Mouse (Mus musculus): ENCODE measurements at regions not wholly inside any gene's neighbourhood (a gene's known extent, or its start where the extent isn't known, plus 50 kb on each side); places are given as distances from the start of the nearest gene placed in this dataset.
"Not testable (repeated sequence)": the region's sequence is repeated elsewhere in the genome, so short reads cannot be mapped to it uniquely, and the experiment has no call there.

DNA sequence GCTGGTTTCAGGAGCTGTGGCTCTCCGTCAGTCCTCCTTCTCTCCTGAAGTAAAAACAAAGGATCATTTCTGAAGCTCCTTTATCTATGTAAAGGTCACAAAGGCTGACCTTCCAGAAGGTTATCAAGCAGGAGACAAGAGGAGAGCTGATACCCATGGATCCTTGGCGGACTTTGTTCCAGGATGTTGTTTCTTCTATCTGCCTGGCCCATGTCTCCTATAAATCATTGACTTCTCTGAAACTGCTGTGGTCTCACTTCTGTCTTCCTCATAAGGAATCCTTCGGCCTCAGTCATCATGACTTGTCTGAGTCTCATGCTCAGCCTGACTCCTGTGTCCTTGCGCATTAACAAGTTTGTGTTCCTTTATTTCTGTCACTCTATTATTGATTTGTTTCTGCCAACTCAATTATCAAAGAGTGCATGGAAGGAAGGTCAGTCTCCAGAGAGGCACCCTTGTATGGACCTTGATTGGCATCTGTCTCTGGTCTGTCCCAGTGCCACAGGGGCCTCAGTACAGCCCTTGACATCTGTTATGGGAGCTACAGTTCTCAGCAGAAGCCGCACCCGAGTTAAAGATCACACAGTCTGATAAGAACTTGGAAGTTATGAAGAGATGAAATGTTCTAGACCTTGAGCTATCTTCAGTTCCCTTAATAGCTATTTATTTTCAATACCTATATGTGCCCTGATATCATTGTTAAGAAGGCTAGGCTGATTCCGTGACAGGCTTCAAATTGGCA, 53.2 kb upstream of the Dazl start:
- H3K4me2 ChIP-seq (replicated peaks), result no peak overlapping the region
- H3K27me3 ChIP-seq (replicated peaks), result no peaks in the 10 kb centered on the region
- no peaks in the 10 kb centered on the region for H3K9me3 ChIP-seq
- ATAC-seq (ENCODE audit: low FRiP score, low read depth), result no peak
- no peak overlapping the region for H3K9ac ChIP-seq
- no peak overlapping the region for H3K4me3 ChIP-seq
- 90% methylated on average over 7 of the region's 7 CpGs for WGBS
- H3K27ac ChIP-seq, result no peak overlapping the region
- no peaks in the 10 kb centered on the region for H3K36me3 ChIP-seq
- H3K4me1 ChIP-seq, result no peaks in the 10 kb centered on the region

DNA sequence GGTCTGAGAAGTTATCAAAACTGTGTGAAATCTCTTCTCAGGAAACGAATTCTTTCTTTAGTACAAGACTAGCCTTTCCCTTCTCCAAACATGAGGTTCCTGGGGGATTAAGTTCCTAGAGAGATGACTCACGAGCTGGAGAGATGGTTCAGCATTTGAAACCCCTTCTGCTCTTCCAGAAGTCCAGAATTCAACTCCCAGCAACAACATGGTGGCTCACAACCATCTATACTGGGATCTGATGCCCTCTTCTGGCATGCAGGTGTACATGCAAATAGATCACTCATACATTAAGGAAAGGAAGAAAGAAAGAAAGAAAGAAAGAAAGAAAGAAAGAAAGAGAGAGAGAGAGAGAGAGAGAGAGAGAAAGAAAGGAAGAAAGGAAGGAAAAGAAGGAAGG, 60.4 kb upstream of the Dazl start:
- 69% methylated on average over 2 of the region's 2 CpGs for WGBS
- not testable (repeated sequence) for H3K4me3 ChIP-seq; H3K4me1 ChIP-seq; H3K4me2 ChIP-seq (replicated peaks); H3K27ac ChIP-seq; ATAC-seq (ENCODE audit: low FRiP score, low read depth); H3K27me3 ChIP-seq (replicated peaks); H3K9ac ChIP-seq; H3K36me3 ChIP-seq; H3K9me3 ChIP-seq

DNA sequence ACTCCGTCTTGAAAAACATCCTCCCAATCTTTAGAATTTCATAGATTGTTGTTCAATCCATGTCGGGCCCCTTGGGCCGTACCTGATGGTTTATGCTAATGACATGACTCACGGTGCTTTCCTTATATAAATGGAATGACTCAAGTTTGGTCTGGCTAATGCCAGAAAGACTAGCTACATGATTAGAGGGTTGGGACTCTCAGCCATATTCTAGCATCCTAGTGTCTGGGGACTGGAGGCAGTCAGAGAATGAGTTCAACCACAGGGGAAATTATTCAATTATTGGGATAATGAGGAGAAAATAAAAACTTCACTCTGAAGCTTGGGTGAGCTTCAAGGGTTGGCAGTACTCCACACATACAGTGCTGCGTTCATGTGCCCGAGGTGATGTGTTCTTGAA, 60.9 kb upstream of the Dazl start:
- Histone ChIP-seq H3K4me2 (replicated peaks) (no peak overlapping the region), H3K9ac (no peak overlapping the region)
- no peak for ATAC-seq (ENCODE audit: low FRiP score, low read depth)

DNA sequence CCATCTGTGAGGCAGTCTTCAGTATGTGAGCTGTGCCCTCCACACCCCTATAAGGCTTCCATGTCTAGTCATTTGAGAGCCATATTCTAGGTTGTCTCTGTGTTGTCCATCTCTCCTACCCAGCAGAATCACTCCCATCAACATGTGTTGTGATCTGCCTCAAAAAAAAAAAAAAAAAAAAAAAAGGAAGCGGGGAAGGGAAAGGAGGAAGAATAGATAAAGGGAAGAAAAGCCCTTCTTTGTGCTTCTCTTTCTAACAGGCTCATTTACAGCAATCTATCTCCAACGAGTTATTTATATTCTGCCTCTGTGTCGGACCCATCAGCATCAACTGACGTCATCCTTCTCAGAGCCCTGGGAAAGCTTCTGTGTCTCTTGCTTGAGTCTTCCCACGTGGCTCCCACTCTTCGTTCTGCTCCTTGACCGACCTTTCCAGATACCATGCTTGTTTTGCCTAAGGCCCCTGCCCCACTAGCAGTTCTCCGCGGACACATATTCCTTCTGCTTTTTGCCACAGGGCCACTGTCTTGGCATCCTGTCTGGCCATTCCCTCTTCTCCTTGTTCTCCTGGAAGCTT, 68.3 kb upstream of the Dazl start:
- no peak overlapping the region for H3K27ac ChIP-seq
- no peaks in the 10 kb centered on the region for H3K36me3 ChIP-seq
- 83% methylated on average over 8 of the region's 9 CpGs for WGBS
- H3K4me1 ChIP-seq, result no peaks in the 10 kb centered on the region
- H3K4me2 ChIP-seq (replicated peaks), result no peak overlapping the region
- no peaks in the 10 kb centered on the region for H3K9me3 ChIP-seq
- H3K9ac ChIP-seq, result no peak overlapping the region
- no peaks in the 10 kb centered on the region for H3K27me3 ChIP-seq (replicated peaks)
- no peak overlapping the region for H3K4me3 ChIP-seq
- ATAC-seq (ENCODE audit: low FRiP score, low read depth), result no peak

More for the DNA sequence above, 60.9 kb upstream of the Dazl start:
- no peak overlapping the region for H3K4me3 ChIP-seq
- 93% methylated on average over 6 of the region's 6 CpGs for WGBS
- H3K9me3 ChIP-seq, result no peaks in the 10 kb centered on the region
- no peaks in the 10 kb centered on the region for H3K4me1 ChIP-seq
- no peak overlapping the region for H3K27ac ChIP-seq
- no peaks in the 10 kb centered on the region for H3K36me3 ChIP-seq
- no peaks in the 10 kb centered on the region for H3K27me3 ChIP-seq (replicated peaks)

DNA sequence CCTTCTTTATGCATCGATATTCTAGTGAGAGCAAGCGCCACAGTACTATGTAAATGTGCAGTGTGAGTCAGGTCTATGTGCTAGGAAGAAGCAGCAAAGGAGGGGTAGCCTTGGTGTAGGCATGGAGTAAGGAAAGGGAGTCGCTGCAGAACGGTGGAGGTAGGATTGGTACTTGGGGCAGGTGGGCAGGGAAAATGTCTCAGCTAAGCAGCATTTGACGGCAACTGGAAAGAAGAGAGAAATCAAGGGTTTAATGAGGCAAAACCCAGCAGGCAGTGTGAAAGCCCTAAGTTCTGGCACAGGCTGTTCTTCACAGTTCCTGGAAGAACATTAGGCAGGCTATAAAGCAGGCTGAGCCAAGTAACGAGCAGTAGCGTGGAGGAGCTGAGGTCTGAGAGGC, 72.0 kb upstream of the Dazl start:
- no peaks in the 10 kb centered on the region for H3K9me3 ChIP-seq
- H3K27ac ChIP-seq, result no peak overlapping the region
- no peaks in the 10 kb centered on the region for H3K36me3 ChIP-seq
- H3K4me1 ChIP-seq, result no peaks in the 10 kb centered on the region
- no peak for ATAC-seq (ENCODE audit: low FRiP score, low read depth)
- no peaks in the 10 kb centered on the region for H3K27me3 ChIP-seq (replicated peaks)
- H3K4me3 ChIP-seq, result no peak overlapping the region
- no peak overlapping the region for H3K4me2 ChIP-seq (replicated peaks)
- no peak overlapping the region for H3K9ac ChIP-seq
- 77% methylated on average over 7 of the region's 7 CpGs for WGBS

DNA sequence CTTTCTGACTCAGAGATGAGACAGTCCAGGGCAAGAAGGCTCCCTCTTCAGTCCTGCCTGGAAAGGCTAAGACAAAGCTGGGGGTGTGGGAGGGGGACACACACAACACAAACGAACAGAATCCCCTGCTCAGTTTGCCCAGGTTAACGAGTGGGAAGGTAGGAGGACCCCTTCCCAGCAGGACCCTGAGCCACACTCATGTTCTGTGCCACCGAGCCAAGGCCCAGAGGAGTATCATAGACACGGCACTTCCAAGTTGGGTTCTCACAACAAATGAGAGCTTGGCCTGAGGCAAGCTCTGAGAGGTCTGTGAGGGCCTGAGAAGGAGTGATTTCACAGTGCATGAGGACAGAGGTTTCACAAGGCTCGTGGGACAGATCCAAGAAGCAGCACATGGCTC, 72.7 kb upstream of the Dazl start:
- H3K9ac ChIP-seq, result no peak overlapping the region
- no peak overlapping the region for H3K4me2 ChIP-seq (replicated peaks)
- no peaks in the 10 kb centered on the region for H3K4me1 ChIP-seq
- no peaks in the 10 kb centered on the region for H3K36me3 ChIP-seq
- H3K9me3 ChIP-seq, result no peaks in the 10 kb centered on the region
- no peaks in the 10 kb centered on the region for H3K27me3 ChIP-seq (replicated peaks)
- H3K27ac ChIP-seq, result no peak overlapping the region
- no peak for ATAC-seq (ENCODE audit: low FRiP score, low read depth)
- no peak overlapping the region for H3K4me3 ChIP-seq
- 80% methylated on average over 5 of the region's 5 CpGs for WGBS

DNA sequence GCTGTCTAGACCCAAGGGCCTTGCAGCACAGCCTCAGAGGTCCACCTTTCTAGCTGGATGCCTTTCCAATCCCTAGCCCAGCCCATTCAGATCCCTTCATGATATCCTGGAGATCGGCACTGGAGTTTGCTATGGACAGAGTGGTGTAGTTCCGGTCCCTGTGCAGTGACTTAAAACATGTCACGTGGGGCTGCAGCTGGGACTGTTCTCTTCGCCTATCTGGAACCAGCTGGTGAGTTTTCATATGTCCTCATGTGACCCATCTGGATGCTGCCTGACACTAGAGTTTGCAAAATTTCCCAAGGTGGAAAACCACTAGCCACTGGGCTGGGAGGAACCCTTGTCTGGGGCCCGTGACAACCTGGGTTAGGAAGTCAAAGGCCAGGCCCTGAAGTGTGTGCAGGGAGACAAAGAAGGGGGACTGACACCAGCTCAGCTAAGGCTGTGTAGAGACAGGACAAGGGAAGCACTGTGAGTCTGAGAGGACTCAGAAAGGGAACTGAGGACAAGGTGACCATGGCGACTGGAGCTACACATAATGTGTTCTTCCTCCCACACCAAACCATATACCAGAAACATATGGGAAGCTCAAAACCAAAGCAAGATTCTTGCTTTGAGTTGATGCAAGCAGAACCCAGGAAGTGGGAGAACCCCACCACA, 75.9 kb upstream of the Dazl start:
- Histone ChIP-seq H3K4me1 (no peaks in the 10 kb centered on the region), H3K4me3 (no peak overlapping the region), H3K27ac (no peak overlapping the region), H3K36me3 (no peaks in the 10 kb centered on the region), H3K9me3 (no peaks in the 10 kb centered on the region), H3K27me3 (replicated peaks) (no peaks in the 10 kb centered on the region), H3K4me2 (replicated peaks) (no peak overlapping the region), H3K9ac (no peak overlapping the region)
- no peak for ATAC-seq (ENCODE audit: low FRiP score, low read depth)
- 85% methylated on average over 6 of the region's 6 CpGs for WGBS

DNA sequence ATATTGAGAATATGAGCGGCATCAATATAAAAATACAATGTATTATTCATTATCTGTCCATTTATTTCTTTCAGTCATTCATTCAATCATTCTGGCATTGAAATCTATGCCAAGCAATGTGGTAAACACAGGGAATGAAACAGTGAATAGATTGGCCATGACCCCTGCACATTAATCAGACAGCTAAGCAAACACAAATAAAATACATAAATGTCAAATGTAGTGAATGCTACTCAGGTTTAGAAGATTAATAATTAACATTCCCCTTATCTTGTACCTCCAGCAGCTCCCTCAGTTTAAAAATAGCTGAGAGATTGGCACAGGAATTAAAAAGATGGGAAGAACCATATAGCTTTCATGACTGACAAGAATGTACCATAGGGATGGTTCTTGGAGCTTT, 77.0 kb upstream of the Dazl start:
- H3K9me3 ChIP-seq, result no peaks in the 10 kb centered on the region
- no peaks in the 10 kb centered on the region for H3K4me1 ChIP-seq
- no peaks in the 10 kb centered on the region for H3K36me3 ChIP-seq
- H3K27ac ChIP-seq, result no peak overlapping the region
- H3K27me3 ChIP-seq (replicated peaks), result no peaks in the 10 kb centered on the region
- no peak overlapping the region for H3K4me2 ChIP-seq (replicated peaks)
- H3K4me3 ChIP-seq, result no peak overlapping the region
- no peak for ATAC-seq (ENCODE audit: low FRiP score, low read depth)
- WGBS, result 85% methylated on average over 1 of the region's 1 CpGs
- no peak overlapping the region for H3K9ac ChIP-seq

DNA sequence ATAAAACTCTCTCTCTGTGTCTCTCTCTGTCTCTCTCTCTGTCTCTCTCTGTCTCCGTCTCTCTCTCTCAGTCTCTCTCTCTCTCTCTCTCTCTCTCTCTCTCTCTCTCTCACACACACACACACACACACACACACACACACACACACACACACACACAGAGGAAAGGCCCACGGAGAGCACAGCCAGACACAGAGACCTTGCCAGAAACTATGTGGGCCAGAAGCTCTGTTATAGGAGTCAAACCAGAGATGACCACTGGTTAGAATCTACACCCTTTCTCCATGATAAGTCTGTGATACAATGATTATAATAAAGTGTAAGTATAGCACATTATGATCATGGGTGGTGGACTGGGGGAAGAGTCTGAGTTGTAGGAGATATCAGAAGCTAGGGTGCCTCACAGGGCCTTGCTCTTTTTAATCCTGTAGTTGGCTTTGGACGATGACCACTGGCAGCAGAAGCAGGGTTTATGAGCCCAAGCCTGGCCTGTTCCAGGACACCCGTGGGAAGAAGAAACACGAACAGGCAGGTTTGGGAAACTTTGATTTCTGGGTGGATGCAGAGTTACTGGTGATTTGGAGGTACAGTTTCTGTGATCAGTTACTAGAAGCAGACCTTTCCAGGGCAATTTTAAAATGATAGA, 80.2 kb upstream of the Dazl start:
- H3K9me3 ChIP-seq, result no peaks in the 10 kb centered on the region
- H3K4me2 ChIP-seq (replicated peaks), result no peak overlapping the region
- H3K9ac ChIP-seq, result no peak overlapping the region
- no peaks in the 10 kb centered on the region for H3K36me3 ChIP-seq
- ATAC-seq (ENCODE audit: low FRiP score, low read depth), result no peak
- H3K4me1 ChIP-seq, result no peaks in the 10 kb centered on the region
- no peak overlapping the region for H3K4me3 ChIP-seq
- 85% methylated on average over 5 of the region's 5 CpGs for WGBS
- H3K27me3 ChIP-seq (replicated peaks), result no peaks in the 10 kb centered on the region
- no peak overlapping the region for H3K27ac ChIP-seq

DNA sequence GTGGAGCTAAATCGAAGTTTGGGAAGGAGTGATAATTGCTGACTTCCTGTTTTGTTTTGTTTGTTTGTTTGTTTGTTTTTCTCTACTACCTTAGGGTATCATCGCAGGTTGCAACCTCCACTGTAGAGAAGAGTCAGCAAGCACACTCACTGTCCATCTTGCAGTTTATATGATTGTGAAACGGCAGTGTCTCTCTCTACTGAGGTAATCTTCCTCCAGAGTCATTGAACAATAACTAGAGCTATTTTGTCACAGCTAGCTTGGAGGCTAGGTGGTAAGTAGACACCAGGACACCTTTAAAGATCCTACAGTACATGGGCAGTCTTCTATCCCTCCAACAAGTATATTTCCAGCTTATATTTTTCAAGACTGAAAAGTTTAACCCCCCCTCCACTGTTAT, 82.0 kb upstream of the Dazl start:
- Histone ChIP-seq H3K27me3 (replicated peaks) (no peaks in the 10 kb centered on the region), H3K9me3 (no peaks in the 10 kb centered on the region), H3K4me2 (replicated peaks) (no peak overlapping the region), H3K9ac (no peak overlapping the region), H3K4me1 (no peaks in the 10 kb centered on the region), H3K27ac (no peak overlapping the region), H3K36me3 (no peaks in the 10 kb centered on the region), H3K4me3 (no peak overlapping the region)
- ATAC-seq (ENCODE audit: low FRiP score, low read depth), result no peak
- WGBS, result 91% methylated on average over 3 of the region's 3 CpGs

DNA sequence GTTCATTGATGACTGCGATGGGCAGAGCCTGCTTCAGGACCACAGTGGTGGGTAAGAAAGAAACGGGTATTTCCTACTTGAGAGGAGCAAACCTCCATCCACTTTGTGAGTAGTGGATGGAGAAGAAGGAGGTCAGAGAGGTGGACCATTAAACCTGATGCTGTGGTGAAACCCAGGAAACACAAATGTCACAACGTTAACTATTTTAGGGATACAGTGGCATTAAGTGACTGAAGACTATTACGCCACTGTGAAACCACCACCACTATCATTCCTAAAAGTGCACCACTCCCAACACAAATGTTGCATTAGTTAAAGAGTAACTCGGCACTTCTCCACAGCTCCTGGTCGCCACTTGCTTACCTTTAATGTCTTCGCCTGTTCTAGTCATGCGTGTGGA, 83.3 kb upstream of the Dazl start:
- Histone ChIP-seq H3K27me3 (replicated peaks) (no peaks in the 10 kb centered on the region), H3K36me3 (no peaks in the 10 kb centered on the region), H3K4me1 (no peaks in the 10 kb centered on the region), H3K27ac (no peak overlapping the region), H3K4me2 (replicated peaks) (no peak overlapping the region), H3K4me3 (no peak overlapping the region), H3K9me3 (no peaks in the 10 kb centered on the region), H3K9ac (no peak overlapping the region)
- ATAC-seq (ENCODE audit: low FRiP score, low read depth), result no peak
- 91% methylated on average over 8 of the region's 8 CpGs for WGBS

DNA sequence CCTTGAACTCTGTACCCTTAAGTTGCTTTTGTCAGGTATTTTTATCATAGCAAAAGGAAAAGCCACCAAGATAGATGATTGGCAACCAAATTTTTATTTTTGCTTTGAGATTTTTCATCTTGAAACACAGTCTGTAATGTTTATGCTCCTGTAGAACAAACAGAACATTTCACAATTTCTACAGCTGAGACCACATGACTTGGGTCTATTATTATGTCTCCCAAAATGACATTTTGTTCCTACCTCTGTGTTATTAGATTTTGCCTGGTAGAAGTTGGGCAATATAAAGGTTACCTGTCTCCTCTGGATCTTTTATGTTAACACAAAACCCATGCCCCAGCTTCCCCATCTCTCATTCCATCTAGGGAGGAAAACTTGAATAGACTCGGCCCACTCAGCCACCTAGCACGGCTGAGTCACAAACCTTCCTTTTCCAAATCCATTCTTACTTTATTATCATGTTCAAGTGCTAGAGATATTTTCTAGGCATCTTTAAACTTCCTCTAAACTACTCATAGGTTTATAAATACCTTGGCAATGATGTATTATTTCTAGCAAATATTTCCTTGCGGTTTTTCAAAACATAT, 84.8 kb upstream of the Dazl start:
- Histone ChIP-seq H3K36me3 (no peaks in the 10 kb centered on the region), H3K4me1 (no peaks in the 10 kb centered on the region), H3K4me3 (no peak overlapping the region), H3K9me3 (no peaks in the 10 kb centered on the region), H3K27ac (no peak overlapping the region), H3K27me3 (replicated peaks) (no peaks in the 10 kb centered on the region), H3K9ac (no peak overlapping the region), H3K4me2 (replicated peaks) (no peak overlapping the region)
- no peak for ATAC-seq (ENCODE audit: low FRiP score, low read depth)
- 88% methylated on average over 3 of the region's 3 CpGs for WGBS

All from neural tube, embryonic 12.5 days (tissue).